In the genomic region with DNA sequence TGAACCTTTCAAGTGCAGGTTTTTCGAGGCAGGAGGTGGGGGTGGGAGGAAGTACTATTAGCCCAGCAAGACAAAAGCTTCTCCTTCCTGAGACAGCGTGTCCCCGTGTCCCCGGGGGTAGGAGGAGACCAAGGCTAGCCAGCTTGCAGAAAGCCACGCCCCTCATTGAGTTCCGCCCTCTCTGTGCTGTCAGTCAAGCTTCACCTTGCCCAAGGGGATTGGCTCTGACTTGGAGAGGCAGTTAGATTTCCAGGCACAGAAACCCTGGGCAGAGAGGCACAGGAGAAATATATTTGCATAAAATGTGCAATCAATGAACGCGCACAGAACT, we compare ENCODE assay signal across 8 mouse cellular contexts. TPM values are rescaled to one million over a fixed set of nuclear protein-coding genes. Genes with fewer than 3 reads are reported as not detected.
DNase-seq lines count a peak whose midpoint lies in the region; ATAC-seq and TF ChIP-seq lines count a peak whose summit lies in the region.

No protein-coding gene starts in this region.

- peak; percentile 93 for ATAC-seq in forebrain, postnatal 0 days
- ATAC-seq in megakaryocyte, adult 5-6 weeks (ENCODE audit: poor library complexity, severe bottlenecking) = peak; percentile 98

- no peak overlapping the region for H3K27ac ChIP-seq in forebrain, postnatal 0 days (ENCODE audit: low read depth, low read length)
- peak overlapping the region; percentile 75 for H3K27ac ChIP-seq in hindbrain, embryonic 10.5 days

- no peaks in the 10 kb centered on the region for H3K36me3 ChIP-seq in forebrain, postnatal 0 days (ENCODE audit: insufficient read depth)
- no peaks in the 10 kb centered on the region for H3K36me3 ChIP-seq in hindbrain, embryonic 10.5 days

- H3K4me1 ChIP-seq in forebrain, postnatal 0 days (ENCODE audit: insufficient read depth) = peaks cover 5% of the 10 kb centered on the region; the same call in 1 of the 2 replicates
- peaks cover 20% of the 10 kb centered on the region for H3K4me1 ChIP-seq in hindbrain, embryonic 10.5 days (replicated peaks)

- TF ChIP-seq CTCF in forebrain, postnatal 0 days (IDR thresholded peaks at IDR 0.05; ENCODE audit: low read depth) = no peak

- peak overlapping the region; percentile 40 for H3K4me3 ChIP-seq in forebrain, postnatal 0 days (ENCODE audit: low read depth, low read length)
- peak overlapping the region; percentile 57 for H3K4me3 ChIP-seq in hindbrain, embryonic 10.5 days

- no peaks in the 10 kb centered on the region for H3K9me3 ChIP-seq in forebrain, postnatal 0 days (ENCODE audit: low read length)
- H3K9me3 ChIP-seq in hindbrain, embryonic 10.5 days = no peaks in the 10 kb centered on the region

- peak; percentile 87 for DNase-seq in MN1 (ENCODE audit: low spot score)
- peak; percentile 61 for DNase-seq in c-Kit-positive CD71-positive TER-119-positive erythroid progenitor cells, embryonic 14.5 days (ENCODE audit: low spot score)
- peak; percentile 63 for DNase-seq in forebrain, postnatal 0 days
- DNase-seq in hindbrain, embryonic 10.5 days (ENCODE audit: low spot score) = peak; percentile 87
- peak; percentile 35 to 46 for DNase-seq in layer of hippocampus, postnatal 10 days (ENCODE audit: low spot score in 2 of 2)
- DNase-seq in right cerebral cortex, postnatal 10 days (ENCODE audit: low spot score in 2 of 2) = peak; percentile 50 to 65
- DNase-seq in urinary bladder, postnatal 4 days (ENCODE audit: low spot score in 2 of 2) = peak; percentile 61 to 74

- no peak overlapping the region for H3K9ac ChIP-seq in forebrain, postnatal 0 days

- peak overlapping the region; percentile 47 for H3K4me2 ChIP-seq in forebrain, postnatal 0 days (ENCODE audit: low read depth)

- 2% methylated on average over 8 of the region's 8 CpGs for WGBS in forebrain, postnatal 0 days
- under 1% methylated on average over 8 of the region's 8 CpGs for WGBS in hindbrain, embryonic 10.5 days

- no peaks in the 10 kb centered on the region; the same call in none of the 2 replicates for H3K27me3 ChIP-seq in forebrain, postnatal 0 days (ENCODE audit: insufficient read depth, low read length)
- peaks cover 13% of the 10 kb centered on the region for H3K27me3 ChIP-seq in hindbrain, embryonic 10.5 days (ENCODE audit: insufficient read depth, poor library complexity, severe bottlenecking)

RNA-seq across cellular contexts. Expression of gene Lnx1, which starts 1.7 kb away (rescaled TPM):
- 15.5 and 21.2 TPM in 2 replicates for total RNA-seq in forebrain, postnatal 0 days (2014; rRNA removed)
- polyA plus RNA-seq in forebrain, postnatal 0 days (2015; fragmentation: Nextera tagmentation; extraction: Ambion mirVana) = 6.8 and 11.0 TPM in 2 replicates
- polyA plus RNA-seq in hindbrain, embryonic 10.5 days (2016; fragmentation: Nextera tagmentation; extraction: Ambion mirVana) = 0.72 and 0.95 TPM in 2 replicates
- total RNA-seq in layer of hippocampus, postnatal 10 days (2021) = 10 to 100 TPM; 19.3 to 22.3 TPM
- not detected in 2 replicates for total RNA-seq in megakaryocyte, adult 5-6 weeks (2015)
- not detected in 2 replicates for total RNA-seq in megakaryocyte, adult 5-6 weeks (2017)

Comparison
In these comparisons a context has a peak if more than half of its experiments do, and no peak if none do; other contexts are left out.
1. RNA of gene Lnx1, which starts 1.7 kb away (total RNA-seq): 19.3 to 22.3 TPM in layer of hippocampus, postnatal 10 days and 15.5 to 21.2 TPM in forebrain, postnatal 0 days; not detected in megakaryocyte, adult 5-6 weeks; every median in the first group is over 10 times any median in the second.
2. Peak in every context shown above with its lines, with median percentiles within 50 percentile points of each other: DNase-seq.